Mouse (Mus musculus) cerebellum, adult 2 months (tissue): Measurements from ENCODE around the gene Tuba1c. TPM values are rescaled to one million over a fixed set of nuclear protein-coding genes. Genes with fewer than 3 reads are reported as not detected.

Source experiments
- DNase-seq, 2 experiments: peaks; one replicate each; pipeline ENCODE4 v3.0.0; 2021
- H3K27ac ChIP-seq: fragments of 200-500 bp; 2 replicates; pipeline ENCODE4 v1.5.1; 2012; ENCODE audit warnings: low read length, control low read depth, inconsistent platforms; ENCODE audit not compliant: insufficient read depth
- H3K27me3 ChIP-seq: fragments of 200-500 bp; 2 replicates; pipeline ENCODE4 v1.6.1; 2012; ENCODE audit warnings: inconsistent platforms, mild to moderate bottlenecking, low read length, moderate library complexity; ENCODE audit not compliant: control insufficient read depth, insufficient read depth
- H3K4me1 ChIP-seq: fragments of 200-500 bp; 2 replicates; pipeline ENCODE4 v1.6.1; 2011; ENCODE audit warnings: low read length; ENCODE audit not compliant: control insufficient read depth, insufficient read depth
- H3K4me3 ChIP-seq: fragments of 200-500 bp; replicated peaks from 2 replicates; pipeline ENCODE3; 2011; ENCODE audit warnings: mild to moderate bottlenecking, low read depth, low read length, control low read depth; ENCODE audit not compliant: insufficient read depth
- CTCF ChIP-seq: fragments of 200-500 bp; IDR thresholded peaks from 2 replicates; pipeline ENCODE4 v1.5.1; 2011; ENCODE audit warnings: low read depth, mild to moderate bottlenecking, control low read depth, low read length, moderate library complexity, borderline replicate concordance; ENCODE audit not compliant: insufficient read depth
- POLR2A ChIP-seq: fragments of 200-500 bp; IDR thresholded peaks from 2 replicates; pipeline ENCODE4 v1.6.1; 2011; ENCODE audit warnings: low read length, control low read depth, borderline replicate concordance; ENCODE audit not compliant: insufficient read depth
- WGBS: fragments of 180-500 bp; shearing (Covaris S2); methylation state at CpG from one replicate; pipeline ENCODE4 v1.1.7; 2018; 5-methylcytosine and 5-hydroxymethylcytosine counted together
- polyA plus RNA-seq: library from polyadenylated mRNA; depleted of rRNA; stranded (reverse); fragments of >200 nt; gene quantifications from 2 replicates; pipeline ENCODE4 v1.2.3, GENCODE M21; 2012

Tuba1c gene
- polyA plus RNA-seq, 1 experiment = 6.4 TPM

DNA sequence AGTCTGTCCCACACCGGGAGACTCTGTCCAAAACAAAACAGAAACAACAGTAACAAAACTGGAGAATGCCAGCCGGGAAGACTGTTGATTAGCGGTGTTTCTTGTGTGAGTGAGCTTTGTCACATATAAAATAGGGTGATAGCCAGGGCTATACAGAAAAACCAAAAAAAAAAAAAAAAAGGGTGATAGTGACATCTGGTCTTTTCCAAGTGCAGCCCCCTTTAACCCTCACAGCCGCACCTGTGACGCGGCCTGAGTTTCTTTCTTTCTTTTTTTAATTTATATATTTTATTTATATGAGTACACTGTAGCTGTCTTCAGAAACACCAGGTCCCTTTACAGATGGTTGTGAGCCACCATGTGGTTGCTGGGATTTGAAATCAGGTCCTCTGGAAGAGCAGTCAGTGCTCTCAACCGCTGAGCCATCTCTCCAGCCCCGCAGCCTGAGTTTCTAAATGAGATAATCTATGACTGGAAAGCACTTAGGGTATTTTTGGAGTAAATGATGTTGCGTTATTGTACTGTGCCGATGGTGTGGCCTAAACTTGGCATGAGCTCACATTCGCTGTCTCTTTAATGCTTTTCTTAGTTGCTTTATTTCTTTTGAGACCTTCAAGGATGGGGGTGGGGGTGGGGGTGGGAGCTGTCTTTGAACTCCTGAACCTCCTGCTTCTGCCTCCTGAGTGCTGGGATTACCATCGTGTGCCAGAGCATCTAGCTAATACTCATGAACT, 43.5 kb upstream of the Tuba1c start:
- Histone ChIP-seq H3K4me1 (peaks cover 9% of the 10 kb centered on the region), H3K27ac (peak overlapping the region; percentile 83), H3K4me3 (peak overlapping the region; percentile 55), H3K27me3 (no peaks in the 10 kb centered on the region)
- DNase-seq = no peak
- no peak for TF ChIP-seq POLR2A
- TF ChIP-seq CTCF = no peak
- WGBS = 23% methylated on average over 12 of the region's 12 CpGs

- TF ChIP-seq CTCF (no peak), POLR2A (no peak)
- no peaks in the 10 kb centered on the region for H3K27me3 ChIP-seq
- DNase-seq = no peak
- 39% methylated on average over 7 of the region's 7 CpGs for WGBS
- H3K4me1 ChIP-seq = peaks cover 14% of the 10 kb centered on the region
- peak overlapping the region; percentile 43; the same call in 1 of the 2 replicates for H3K27ac ChIP-seq
- H3K4me3 ChIP-seq = no peak overlapping the region
These were observed 42.5 kb upstream of the Tuba1c start for GRCm38 (mm10) chr15:98987077-98987630.

GRCm38 (mm10) chr15:98987661-98988181, 42.0 kb upstream of the Tuba1c start:
- TF ChIP-seq POLR2A (no peak), CTCF (no peak)
- Histone ChIP-seq H3K27ac (no peak overlapping the region; the same call in 1 of the 2 replicates), H3K27me3 (no peaks in the 10 kb centered on the region), H3K4me1 (peaks cover 17% of the 10 kb centered on the region), H3K4me3 (no peak overlapping the region)
- DNase-seq = no peak
- WGBS = 50% methylated on average over 8 of the region's 8 CpGs

GRCm38 (mm10) chr15:98988787-98989186, 40.9 kb upstream of the Tuba1c start:
- no peaks in the 10 kb centered on the region for H3K27me3 ChIP-seq
- no peak for DNase-seq
- H3K4me3 ChIP-seq = no peak overlapping the region
- no peak overlapping the region for H3K27ac ChIP-seq
- TF ChIP-seq POLR2A = no peak
- TF ChIP-seq CTCF = no peak
- WGBS = 67% methylated on average over 3 of the region's 3 CpGs
- H3K4me1 ChIP-seq = peaks cover 11% of the 10 kb centered on the region

DNA sequence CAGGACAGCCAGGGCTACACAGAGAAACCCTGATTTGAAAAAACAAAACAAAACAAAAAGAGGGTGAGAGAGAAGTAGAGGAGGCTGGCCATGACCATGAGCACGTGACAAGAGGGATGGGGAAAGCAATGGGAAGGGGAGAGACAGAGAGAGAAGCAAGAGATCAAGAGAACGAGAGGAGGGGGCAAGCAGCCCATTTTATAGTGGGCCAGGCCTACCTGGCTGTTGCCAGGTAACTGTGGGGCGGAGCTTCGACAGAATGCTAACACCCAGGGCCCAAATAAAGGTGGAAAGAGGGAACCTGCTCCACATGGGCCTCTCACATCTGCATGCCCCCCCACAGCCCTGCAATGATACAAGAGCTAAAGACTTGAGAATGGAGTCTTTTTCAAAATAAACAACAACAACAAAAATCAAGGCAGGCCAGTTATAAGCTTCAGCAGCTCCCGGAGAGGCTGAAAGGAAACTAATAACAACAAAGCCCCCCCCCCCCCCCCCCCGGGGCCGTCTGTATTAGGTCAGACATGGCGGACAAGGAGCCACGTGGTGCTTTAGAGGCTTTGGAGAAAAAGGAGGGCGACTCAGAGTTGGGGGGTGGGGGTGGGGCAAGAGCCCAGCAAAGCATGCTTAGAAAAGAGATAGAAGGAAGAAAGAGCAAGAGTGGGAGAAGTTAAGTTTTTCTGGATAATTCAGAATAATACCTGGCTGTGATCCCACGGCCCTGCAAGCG, 39.8 kb upstream of the Tuba1c start:
- no peak for DNase-seq
- WGBS = 28% methylated on average over 12 of the region's 12 CpGs
- Histone ChIP-seq H3K4me3 (no peak overlapping the region), H3K4me1 (peaks cover 10% of the 10 kb centered on the region), H3K27me3 (no peaks in the 10 kb centered on the region), H3K27ac (no peak overlapping the region)
- no peak for TF ChIP-seq CTCF
- no peak for TF ChIP-seq POLR2A

GRCm38 (mm10) chr15:98990669-98991539, 38.8 kb upstream of the Tuba1c start:
- TF ChIP-seq POLR2A = no peak
- TF ChIP-seq CTCF = no peak
- Histone ChIP-seq H3K27me3 (no peaks in the 10 kb centered on the region), H3K4me1 (peaks cover 10% of the 10 kb centered on the region), H3K27ac (peak overlapping the region; percentile 82), H3K4me3 (no peak overlapping the region)
- 26% methylated on average over 15 of the region's 15 CpGs for WGBS
- peak in 1 of 2 experiments; percentile 40 for DNase-seq

- H3K4me1 ChIP-seq = peaks cover 10% of the 10 kb centered on the region
These were observed 38.1 kb upstream of the Tuba1c start for GRCm38 (mm10) chr15:98991540-98992050.

More at GRCm38 (mm10) chr15:98991540-98992050, 38.1 kb upstream of the Tuba1c start:
- H3K4me3 ChIP-seq = no peak overlapping the region
- WGBS = 30% methylated on average over 9 of the region's 9 CpGs
- no peak for DNase-seq
- peak overlapping the region; percentile 82; the same call in 1 of the 2 replicates for H3K27ac ChIP-seq
- no peaks in the 10 kb centered on the region for H3K27me3 ChIP-seq
- no peak for TF ChIP-seq POLR2A
- TF ChIP-seq CTCF = no peak
